Mouse (Mus musculus): ENCODE results near the gene Gm11172. TPM values are rescaled to one million over a fixed set of nuclear protein-coding genes. Genes with fewer than 3 reads are reported as not detected.
"Not testable (repeated sequence)": the region's sequence is repeated elsewhere in the genome, so short reads cannot be mapped to it uniquely, and the experiment has no call there.

Gene Gm11172
- polyA plus RNA-seq, 1 experiment from 2014 or later = not detected

- H3K4me2 ChIP-seq (replicated peaks); H3K9me3 ChIP-seq; H3K4me3 ChIP-seq; H3K36me3 ChIP-seq; H3K27me3 ChIP-seq; H3K27ac ChIP-seq; H3K9ac ChIP-seq; ATAC-seq (ENCODE audit: insufficient number of reproducible peaks, insufficient read depth, low FRiP score, low TSS enrichment): not testable (repeated sequence)
- peaks cover 27% of the 10 kb centered on the region for H3K4me1 ChIP-seq
- 84% methylated on average over 10 of the region's 10 CpGs for whole genome bisulfite sequencing
Observed at GRCm38 (mm10) chr16:10852216-10852615, 39.5 kb downstream of the Gm11172 start.

- Histone ChIP-seq H3K36me3 (no peaks in the 10 kb centered on the region), H3K27me3 (no peaks in the 10 kb centered on the region), H3K27ac (no peak overlapping the region), H3K4me2 (replicated peaks) (no peak overlapping the region), H3K4me3 (no peak overlapping the region), H3K4me1 (peaks cover 4% of the 10 kb centered on the region; the same call in 1 of the 2 replicates), H3K9me3 (no peaks in the 10 kb centered on the region), H3K9ac (no peak overlapping the region)
- ATAC-seq (ENCODE audit: insufficient number of reproducible peaks, insufficient read depth, low FRiP score, low TSS enrichment) = no peak
- 87% methylated on average over 7 of the region's 7 CpGs for WGBS
Observed at GRCm38 (mm10) chr16:10859726-10860245, 47.1 kb downstream of the Gm11172 start.

- no peak for ATAC-seq (ENCODE audit: insufficient number of reproducible peaks, insufficient read depth, low FRiP score, low TSS enrichment)
- no peak overlapping the region for H3K9ac ChIP-seq
- no peaks in the 10 kb centered on the region for H3K36me3 ChIP-seq
- 85% methylated on average over 3 of the region's 3 CpGs for WGBS
- no peaks in the 10 kb centered on the region for H3K27me3 ChIP-seq
- no peak overlapping the region for H3K27ac ChIP-seq
- no peak overlapping the region for H3K4me2 ChIP-seq (replicated peaks)
- no peak overlapping the region for H3K4me3 ChIP-seq
- H3K9me3 ChIP-seq = no peaks in the 10 kb centered on the region
- peaks cover 4% of the 10 kb centered on the region; the same call in 1 of the 2 replicates for H3K4me1 ChIP-seq
Observed at GRCm38 (mm10) chr16:10861408-10861807, 48.7 kb downstream of the Gm11172 start.

Other genes starting within 250 kb of the Gm11172 start
- gene Socs1, start 27.4 kb upstream of the Gm11172 start, polyA plus RNA-seq (2016; fragmentation: Nextera tagmentation; extraction: Ambion mirVana) = 11.4 and 12.5 TPM in 2 replicates
- not detected in 2 replicates for gene Tnp2, start 24.3 kb upstream of the Gm11172 start, polyA plus RNA-seq (2016; fragmentation: Nextera tagmentation; extraction: Ambion mirVana)
- gene Prm3, start 22.0 kb upstream of the Gm11172 start, polyA plus RNA-seq (2016; fragmentation: Nextera tagmentation; extraction: Ambion mirVana) = not detected in 2 replicates
- gene Prm2, start 16.8 kb upstream of the Gm11172 start, polyA plus RNA-seq (2016; fragmentation: Nextera tagmentation; extraction: Ambion mirVana) = not detected in 2 replicates
- not detected in 2 replicates for gene Prm1, start 7.1 kb upstream of the Gm11172 start, polyA plus RNA-seq (2016; fragmentation: Nextera tagmentation; extraction: Ambion mirVana)
- 4.6 and 4.7 TPM in 2 replicates for gene Rmi2, start 22.1 kb downstream of the Gm11172 start, polyA plus RNA-seq (2016; fragmentation: Nextera tagmentation; extraction: Ambion mirVana)
- gene Snn, start 248.0 kb downstream of the Gm11172 start, polyA plus RNA-seq (2016; fragmentation: Nextera tagmentation; extraction: Ambion mirVana) = 63.2 and 63.4 TPM in 2 replicates

All from embryonic facial prominence, embryonic 12.5 days (tissue).